Mouse (Mus musculus) adrenal gland, adult (tissue): ENCODE data around the gene Arpc1a.
A peak's percentile ranks its signal among the peaks of the same experiment; 100 is the strongest.
"Not testable (repeated sequence)": the region's sequence is repeated elsewhere in the genome, so short reads cannot be mapped to it uniquely, and the experiment has no call there.

Experiments used
- DNase-seq, 2 experiments: peaks; one replicate each; pipeline ENCODE4 v3.0.0; 2022 to 2023; ENCODE audit warnings: low spot score in 1 of 2; ENCODE audit not compliant: inconsistent age in 2 of 2

Arpc1a gene

GRCm38 (mm10) chr5:145102706-145103105, 19.1 kb downstream of the Arpc1a start:
- no peak for DNase-seq

- DNase-seq, result no peak
Measured at GRCm38 (mm10) chr5:145104328-145104727, 20.7 kb downstream of the Arpc1a start.

DNA sequence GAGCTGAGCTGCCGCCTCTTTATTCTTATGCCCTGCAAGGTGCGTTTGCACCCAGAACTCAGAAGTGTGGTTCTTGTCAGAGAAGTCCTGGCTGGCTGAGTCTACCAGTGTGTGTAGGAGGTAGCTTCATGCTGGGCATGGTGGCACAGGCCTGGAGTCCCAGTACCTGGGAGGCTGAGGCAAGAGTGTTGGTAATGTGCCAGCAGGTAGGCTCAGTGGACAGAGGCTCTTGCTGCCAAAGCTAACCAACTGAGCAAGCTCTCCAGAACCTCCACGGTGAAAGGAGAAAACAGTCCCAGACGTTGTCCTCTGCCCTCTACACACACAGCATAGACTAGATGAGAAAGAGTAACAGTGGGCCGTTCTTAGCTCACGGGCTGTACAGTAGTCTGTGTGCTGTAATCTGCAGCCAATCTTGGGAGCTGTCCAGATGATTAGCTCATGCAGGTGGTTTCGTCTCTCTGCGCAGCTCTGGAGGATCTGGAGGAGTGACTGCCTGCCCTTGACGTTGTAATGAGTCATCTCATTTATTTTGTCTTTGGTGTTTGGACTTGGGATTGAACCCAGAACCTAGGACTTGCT, 22.2 kb downstream of the Arpc1a start:
- peak; percentile 76 to 79 for DNase-seq

GRCm38 (mm10) chr5:145110401-145110800, 26.8 kb downstream of the Arpc1a start:
- DNase-seq, result no peak

DNA sequence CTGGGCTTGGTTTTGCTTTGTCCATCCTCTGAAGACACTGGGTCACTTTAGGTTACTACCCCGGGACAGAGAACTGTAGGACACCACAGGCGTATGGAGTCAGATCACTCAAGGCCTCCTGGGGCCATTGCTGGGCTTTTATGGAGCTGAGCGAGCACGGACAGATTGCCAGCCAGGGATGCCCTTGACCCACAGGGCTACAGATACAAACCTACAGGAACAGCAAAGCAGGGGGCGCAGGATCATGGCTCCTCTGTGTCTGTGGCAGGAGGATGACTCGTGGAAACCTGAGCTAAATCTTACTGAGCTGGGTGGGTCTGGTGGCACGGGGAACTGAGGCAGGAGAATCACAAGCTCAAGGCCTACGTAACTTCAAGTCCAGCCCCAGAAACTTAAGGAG, 28.9 kb downstream of the Arpc1a start:
- peak; percentile 58 to 72 for DNase-seq

- peak in 1 of 2 experiments; percentile 63 for DNase-seq
Measured at GRCm38 (mm10) chr5:145113416-145113815, 29.8 kb downstream of the Arpc1a start.

DNA sequence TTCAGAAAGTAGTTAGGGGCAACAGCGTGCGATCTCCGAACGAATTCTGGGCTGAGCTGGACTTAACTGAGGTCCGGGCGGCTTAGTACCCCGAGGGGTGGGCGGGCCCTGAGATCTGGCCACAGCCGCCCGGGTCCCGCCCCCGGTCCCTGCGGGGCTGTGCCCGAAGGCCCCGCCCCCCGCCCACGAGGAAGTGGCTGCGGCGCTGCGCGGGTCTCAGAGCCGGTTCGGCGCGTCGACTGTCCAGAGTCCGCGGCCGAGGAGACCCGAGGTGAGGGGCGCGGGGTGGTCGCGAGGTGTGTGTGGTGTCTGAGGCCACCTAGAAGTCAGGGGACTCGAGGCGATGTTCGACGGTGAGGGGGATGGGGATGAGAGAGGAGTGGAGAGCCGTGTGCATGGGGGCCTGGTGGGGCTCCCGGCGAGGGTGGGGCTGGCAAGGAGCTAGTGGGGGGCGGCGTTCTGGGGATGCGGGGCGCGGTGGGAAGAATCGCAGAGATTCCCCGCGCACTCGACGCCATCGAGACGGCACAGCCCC, 30.5 kb downstream of the Arpc1a start, which contains the start of gene Arpc1b:
TSS of gene Arpc1b (plus strand) at position 145 of the 535 bp plus-strand sequence.
- peak; percentile 86 to 90 for DNase-seq

DNA sequence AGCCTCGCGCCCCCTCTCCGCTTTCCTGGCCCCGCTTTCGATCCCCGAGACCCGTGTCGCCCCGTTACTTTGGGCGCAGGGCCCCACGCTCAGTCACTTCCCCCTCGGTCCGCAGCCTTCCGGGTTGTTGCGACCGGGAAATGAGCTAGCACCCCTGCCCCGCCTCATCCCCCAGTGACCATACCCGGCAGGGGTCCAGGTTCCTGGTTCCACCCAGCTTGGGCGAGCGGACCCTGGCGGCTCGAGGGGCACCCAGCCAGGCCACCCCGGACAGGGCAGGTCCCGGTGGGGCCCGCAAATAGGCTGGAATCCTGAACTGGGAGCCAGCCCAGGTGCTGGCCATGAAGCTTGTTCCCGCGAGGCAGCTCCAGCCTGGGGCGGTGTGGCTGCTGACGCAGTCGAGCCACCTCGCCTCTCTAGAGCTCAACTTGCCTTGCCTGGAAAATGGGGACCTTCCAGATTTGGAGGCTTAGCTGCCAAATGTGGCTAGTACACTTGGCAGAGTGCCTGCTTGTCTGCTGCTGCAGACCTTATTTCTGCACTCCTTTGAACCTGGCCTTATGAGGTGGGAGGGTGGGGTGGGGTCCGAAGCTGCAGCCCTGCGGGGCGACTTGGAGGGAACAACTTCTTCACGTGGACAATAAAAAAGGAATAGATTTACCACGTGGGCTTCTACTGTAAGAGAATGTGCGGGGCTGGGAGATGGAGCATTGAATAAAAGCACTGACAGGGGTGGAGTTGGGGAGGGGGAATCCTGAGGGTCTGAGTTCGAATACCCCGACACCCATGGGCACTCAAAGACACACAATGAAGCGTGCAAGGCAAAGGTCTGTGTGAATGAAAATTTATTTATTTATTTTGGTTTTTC, 31.2 kb downstream of the Arpc1a start:
- DNase-seq, result peak; percentile 77 to 89

GRCm38 (mm10) chr5:145115736-145116135, 32.1 kb downstream of the Arpc1a start:
- DNase-seq, result no peak

DNA sequence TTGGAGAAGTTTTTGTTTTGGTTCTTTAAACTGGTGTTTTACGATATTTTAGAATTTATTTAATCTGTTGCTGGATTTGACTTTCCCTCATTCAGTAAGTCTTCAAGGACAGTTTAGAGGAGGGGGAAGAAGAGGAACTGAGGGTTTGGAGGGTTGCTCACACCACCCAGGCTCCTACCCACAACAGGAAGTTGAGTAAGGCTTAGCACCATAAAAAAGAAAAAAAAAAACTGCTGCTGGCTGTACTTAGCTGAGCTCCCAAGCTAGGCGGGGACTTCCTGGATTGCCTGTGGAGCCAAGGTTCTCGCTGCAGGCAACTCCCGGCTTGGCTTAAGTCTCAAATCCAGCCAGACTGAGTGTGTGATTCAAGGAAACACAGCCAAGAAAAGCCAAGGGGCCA, 32.7 kb downstream of the Arpc1a start:
- peak; percentile 75 to 87 for DNase-seq

- peak; percentile 83 to 93 for DNase-seq
Measured at GRCm38 (mm10) chr5:145116916-145117315, 33.3 kb downstream of the Arpc1a start.

DNA sequence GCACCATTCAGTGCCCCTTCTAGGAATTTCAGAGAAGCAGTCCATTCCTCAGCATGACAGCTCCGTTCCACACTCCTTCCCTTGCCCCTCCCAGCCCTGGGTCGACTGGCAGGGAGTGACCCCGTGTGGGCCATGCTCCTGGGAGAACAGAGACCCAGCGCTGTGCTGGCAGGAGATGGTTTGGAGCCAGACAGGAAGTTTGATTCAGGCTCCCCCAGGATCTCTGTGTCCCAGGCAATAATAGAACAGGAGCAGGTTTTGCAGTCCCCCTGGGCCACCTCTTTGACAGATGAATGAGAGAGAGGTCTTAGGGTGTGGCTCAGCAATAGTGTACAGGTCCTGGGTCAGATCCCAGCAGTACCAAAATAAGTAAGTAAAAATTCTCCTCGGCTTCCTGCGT, 34.4 kb downstream of the Arpc1a start:
- DNase-seq, result peak; percentile 50 to 51

- DNase-seq, result no peak
Measured at GRCm38 (mm10) chr5:145118461-145118860, 34.8 kb downstream of the Arpc1a start.

DNA sequence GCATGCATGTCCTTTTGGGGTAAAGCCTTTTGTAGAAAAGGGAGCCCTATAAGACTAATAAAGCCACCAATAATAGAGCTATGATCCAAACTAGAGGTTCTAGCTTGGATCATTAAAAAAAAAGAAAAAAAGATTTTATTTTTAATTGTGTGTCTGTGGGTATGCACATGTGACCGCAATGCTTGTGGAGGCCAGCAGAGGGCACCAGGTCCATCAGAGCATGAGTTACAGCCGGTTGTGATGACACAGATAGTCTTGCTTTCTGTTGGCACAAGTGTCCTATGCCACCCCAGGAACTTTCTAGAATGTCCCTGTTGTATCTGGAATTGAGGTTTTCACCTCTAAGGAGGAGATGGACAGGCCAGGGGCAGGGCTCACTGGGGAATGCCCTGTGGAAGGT, 35.8 kb downstream of the Arpc1a start:
- DNase-seq, result no peak

GRCm38 (mm10) chr5:145120921-145121320, 37.3 kb downstream of the Arpc1a start:
- no peak for DNase-seq

DNA sequence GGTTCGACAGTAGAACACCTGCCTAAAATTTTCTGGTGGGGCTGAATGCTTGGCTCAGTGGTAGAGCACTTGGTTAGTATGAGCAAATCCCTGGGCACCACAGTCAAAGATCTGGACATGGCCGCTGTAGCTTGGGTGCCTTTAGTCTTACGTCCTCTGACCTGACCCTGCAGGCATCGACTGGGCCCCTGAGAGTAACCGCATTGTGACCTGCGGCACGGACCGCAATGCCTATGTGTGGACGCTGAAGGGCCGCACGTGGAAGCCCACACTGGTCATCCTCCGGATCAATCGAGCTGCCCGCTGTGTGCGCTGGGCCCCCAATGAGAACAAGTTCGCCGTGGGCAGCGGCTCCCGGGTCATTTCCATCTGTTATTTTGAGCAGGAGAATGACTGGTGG, 39.8 kb downstream of the Arpc1a start:
- DNase-seq, result no peak

GRCm38 (mm10) chr5:145126580-145126979, 43.0 kb downstream of the Arpc1a start:
- no peak for DNase-seq

GRCm38 (mm10) chr5:145129124-145129523, 45.5 kb downstream of the Arpc1a start:
- peak; percentile 68 to 84 for DNase-seq

DNA sequence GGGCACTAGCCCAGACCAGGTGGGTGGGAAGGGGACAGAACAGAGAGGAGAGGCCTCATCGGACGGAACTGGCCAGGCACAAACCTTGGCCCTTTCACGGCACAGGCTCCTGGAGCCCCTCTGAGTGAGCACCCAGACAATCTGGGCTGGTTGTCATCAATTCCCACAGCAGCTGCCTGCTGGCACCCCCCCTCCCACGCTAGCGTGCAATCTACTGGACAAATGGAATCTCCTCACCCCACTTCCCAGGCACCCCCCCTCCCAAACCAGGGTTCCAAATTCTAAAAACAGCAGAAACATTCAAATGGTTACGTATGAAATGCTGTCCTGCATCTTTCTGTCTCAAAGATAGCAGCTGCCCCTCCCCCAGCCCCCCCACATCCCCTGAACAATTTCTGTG, 46.1 kb downstream of the Arpc1a start:
- not testable (repeated sequence) for DNase-seq

DNA sequence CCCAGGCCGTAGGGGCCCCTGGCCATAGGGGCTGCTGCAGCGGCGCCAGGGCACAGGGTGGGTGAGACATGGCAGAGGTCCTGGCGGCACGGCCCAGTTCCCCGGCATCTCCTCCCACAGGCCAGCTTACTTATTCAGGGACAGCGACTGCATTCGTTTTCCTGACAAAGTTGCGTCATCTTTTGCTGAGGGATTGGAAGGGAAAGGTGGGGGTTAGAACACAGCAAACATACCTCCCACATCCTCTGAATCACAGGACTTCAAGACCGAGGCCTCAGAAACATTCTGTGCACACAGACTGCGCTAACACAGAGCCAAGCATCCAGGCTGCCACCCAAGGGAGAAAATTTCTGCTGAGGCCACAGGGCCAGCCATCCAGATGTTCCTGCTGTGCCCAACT, 46.6 kb downstream of the Arpc1a start:
- peak; percentile 53 to 71 for DNase-seq

GRCm38 (mm10) chr5:145130995-145131394, 47.4 kb downstream of the Arpc1a start:
- DNase-seq, result no peak

- DNase-seq, result not testable (repeated sequence)
Measured at GRCm38 (mm10) chr5:145133275-145133674, 49.6 kb downstream of the Arpc1a start.
